Mouse (Mus musculus) CH12.LX (cell line): ENCODE measurements at regions not wholly inside any gene's neighbourhood (a gene's known extent, or its start where the extent isn't known, plus 50 kb on each side); places are given as distances from the start of the nearest gene placed in this dataset.
"Not testable (repeated sequence)": the region's sequence is repeated elsewhere in the genome, so short reads cannot be mapped to it uniquely, and the experiment has no call there.

Experiments
- DNase-seq: peaks from one replicate; pipeline ENCODE4 v3.0.0-alpha.2; 2013; ENCODE audit errors: extremely low read depth
- H3K27ac ChIP-seq: 2 replicates; pipeline ENCODE4 v1.5.1; 2012; ENCODE audit warnings: low read depth, mild to moderate bottlenecking, control low read depth, moderate library complexity; ENCODE audit not compliant: insufficient read depth
- H3K27me3 ChIP-seq: replicated peaks from 2 replicates; pipeline ENCODE3; 2012; ENCODE audit warnings: inconsistent platforms
- H3K36me3 ChIP-seq, 2 experiments: replicated peaks in 1 of 2; 2 replicates each; pipeline versions ENCODE3 to v1.6.1; 2012; ENCODE audit warnings: inconsistent platforms in 1 of 2, low read length in 1 of 2, mild to moderate bottlenecking in 1 of 2, mixed read lengths in 1 of 2, moderate library complexity in 1 of 2; ENCODE audit not compliant: control insufficient read depth in 1 of 2, insufficient read depth in 1 of 2
- H3K4me1 ChIP-seq, 2 experiments: 2 replicates each; pipeline ENCODE4 v1.6.1; 2012; ENCODE audit warnings: inconsistent platforms in 1 of 2, moderate library complexity in 1 of 2; ENCODE audit not compliant: insufficient read depth in 2 of 2, control insufficient read depth in 1 of 2
- H3K4me2 ChIP-seq: 2 replicates; pipeline ENCODE4 v1.6.1; 2012; ENCODE audit warnings: low read depth, mild to moderate bottlenecking, control low read depth; ENCODE audit not compliant: poor library complexity, insufficient read depth, severe bottlenecking
- H3K4me3 ChIP-seq, 3 experiments: fragments of 150-350 bp in 1 of 3; sonication (generic) in 1 of 3; replicated peaks in 1 of 3; 2 replicates each; pipeline versions ENCODE3 to v1.5.1; 2011 to 2012; ENCODE audit warnings: low read depth in 2 of 3, low read length in 2 of 3, mild to moderate bottlenecking in 2 of 3, moderate library complexity in 2 of 3, control low read depth in 1 of 3, improper control_type of control experiment in 1 of 3, inconsistent platforms in 1 of 3, mixed read lengths in 1 of 3; ENCODE audit not compliant: poor library complexity in 1 of 3
- H3K79me2 ChIP-seq: replicated peaks from 2 replicates; pipeline ENCODE4 v1.6.1; 2012; ENCODE audit warnings: mild to moderate bottlenecking, moderate library complexity; ENCODE audit not compliant: control insufficient read depth, poor library complexity, insufficient read depth, severe bottlenecking; ENCODE audit errors: extremely low read depth
- H3K9ac ChIP-seq: 2 replicates; pipeline ENCODE4 v1.6.1; 2012; ENCODE audit warnings: low read depth, mild to moderate bottlenecking, control low read depth, moderate library complexity; ENCODE audit not compliant: insufficient read depth
- H3K9me3 ChIP-seq: replicated peaks from 2 replicates; pipeline ENCODE3; 2012; ENCODE audit warnings: low read length, inconsistent platforms, mixed read lengths
- CHD1 ChIP-seq: IDR thresholded peaks from 2 replicates; pipeline ENCODE4 v1.6.1; 2012; ENCODE audit warnings: low read depth, low read length, improper control_type of control experiment, inconsistent platforms
- CTCF ChIP-seq, 2 experiments: IDR thresholded peaks in 1 of 2; conservative IDR thresholded peaks in 1 of 2; 2 replicates each; pipeline ENCODE4 v1.5.1; 2011 to 2012; ENCODE audit warnings: low read depth in 2 of 2, low read length in 2 of 2, improper control_type of control experiment in 1 of 2, inconsistent platforms in 1 of 2, mild to moderate bottlenecking in 1 of 2, moderate library complexity in 1 of 2
- GABPA ChIP-seq: IDR thresholded peaks from 2 replicates; pipeline ENCODE4 v1.6.1; 2012; ENCODE audit warnings: low read depth, low read length, improper control_type of control experiment, inconsistent platforms; ENCODE audit not compliant: insufficient replicate concordance
- HCFC1 ChIP-seq: IDR thresholded peaks from 2 replicates; pipeline ENCODE4 v1.6.1; 2012; ENCODE audit warnings: low read depth, mild to moderate bottlenecking, inconsistent platforms, low read length, improper control_type of control experiment
- IRF4 ChIP-seq: IDR thresholded peaks from 2 replicates; pipeline ENCODE4 v1.6.1; 2014; ENCODE audit warnings: low read depth, mild to moderate bottlenecking, inconsistent platforms, low read length, improper control_type of control experiment
- JUN ChIP-seq: IDR thresholded peaks from 2 replicates; pipeline ENCODE4 v1.6.1; 2011; ENCODE audit warnings: low read depth, mild to moderate bottlenecking, low read length, improper control_type of control experiment, moderate library complexity; ENCODE audit not compliant: insufficient read depth
- MAFK ChIP-seq: IDR thresholded peaks from 2 replicates; pipeline ENCODE4 v1.6.1; 2011; ENCODE audit warnings: low read length, improper control_type of control experiment; ENCODE audit not compliant: insufficient replicate concordance
- MAX ChIP-seq: IDR thresholded peaks from 2 replicates; pipeline ENCODE4 v1.6.1; 2011; ENCODE audit warnings: low read length, improper control_type of control experiment
- MEF2A ChIP-seq: IDR thresholded peaks from 2 replicates; pipeline ENCODE4 v1.6.1; 2014; ENCODE audit warnings: low read depth, mild to moderate bottlenecking, inconsistent platforms, low read length, improper control_type of control experiment, borderline replicate concordance
- NELFE ChIP-seq: IDR thresholded peaks from 2 replicates; pipeline ENCODE4 v1.6.1; 2011; ENCODE audit warnings: low read depth, low read length, improper control_type of control experiment
- POLR2AphosphoS2 ChIP-seq: IDR thresholded peaks from 2 replicates; pipeline ENCODE4 v1.6.1; 2011; ENCODE audit warnings: low read depth, low read length, improper control_type of control experiment
- RCOR1 ChIP-seq: conservative IDR thresholded peaks from 2 replicates; pipeline ENCODE4 v1.6.1; 2012; ENCODE audit warnings: low read depth, mild to moderate bottlenecking, inconsistent platforms, low read length, improper control_type of control experiment
- SIN3A ChIP-seq: IDR thresholded peaks from 2 replicates; pipeline ENCODE4 v1.6.1; 2012; ENCODE audit warnings: low read length, improper control_type of control experiment, inconsistent platforms
- TBP ChIP-seq: conservative IDR thresholded peaks from 2 replicates; pipeline ENCODE4 v1.6.1; 2011; ENCODE audit warnings: low read depth, low read length, improper control_type of control experiment
- dilution Hi-C: fragments of 300-500 bp; cut with MboI; formaldehyde crosslinking; loops from 2 replicates; pipeline ENCODE4 v1.14.3; 2020; ENCODE audit warnings: low sequenced_read_pairs; ENCODE audit not compliant: extremely low pct_unique_long_range_greater_than_20kb, extremely low pct_ligation_motif_present
- in situ Hi-C: fragments of 300-500 bp; cut with MboI; formaldehyde crosslinking; loops from 3 replicates; pipeline ENCODE4 v1.14.3; 2019; ENCODE audit warnings: low sequenced_read_pairs, low pct_ligation_motif_present, low pct_unique_long_range_greater_than_20kb, mixed read lengths

DNA sequence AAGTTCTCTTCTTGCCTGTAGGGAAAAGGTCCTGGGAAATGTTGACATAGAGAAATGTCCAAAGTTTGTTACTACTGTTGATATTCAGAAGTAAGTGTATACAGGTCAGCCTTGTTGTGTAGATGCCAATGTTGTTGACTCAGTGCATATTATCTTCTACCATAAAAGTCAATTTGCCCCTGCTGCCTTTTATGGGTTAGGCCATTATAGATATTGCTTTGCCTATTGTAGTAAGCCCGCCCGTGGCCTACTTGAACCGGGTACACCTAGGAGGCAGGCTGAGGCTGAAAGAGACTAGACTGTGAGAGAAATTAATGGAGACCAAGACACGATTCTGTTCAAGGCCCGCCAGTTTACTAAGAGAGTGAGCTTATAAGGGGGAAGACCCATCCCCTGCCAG, 92.3 kb downstream of the Prl2c2 start:
- Histone ChIP-seq H3K9me3 (no peaks in the 10 kb centered on the region), H3K27me3 (no peaks in the 10 kb centered on the region), H3K79me2 (no peaks in the 10 kb centered on the region; the same call in 1 of the 2 replicates), H3K4me3 (no peak overlapping the region), H3K4me2 (no peak overlapping the region), H3K36me3 (no peaks in the 10 kb centered on the region), H3K9ac (no peak overlapping the region), H3K4me1 (no peaks in the 10 kb centered on the region), H3K27ac (no peak overlapping the region)
- no peak for TF ChIP-seq CHD1
- TF ChIP-seq RCOR1 = no peak
- TF ChIP-seq GABPA = no peak
- TF ChIP-seq HCFC1 = no peak
- no peak for TF ChIP-seq MAX
- no peak for TF ChIP-seq TBP
- no peak for TF ChIP-seq JUN
- TF ChIP-seq NELFE = no peak
- TF ChIP-seq MAFK = no peak
- in situ Hi-C loops (no loop called here), dilution Hi-C loops (no loop called here)
- no peak for DNase-seq

GRCm38 (mm10) chr13:12906151-12906550, 99.0 kb downstream of the Prl2c2 start:
- Histone ChIP-seq H3K4me2 (no peak overlapping the region), H3K4me1 (no peaks in the 10 kb centered on the region), H3K79me2 (no peaks in the 10 kb centered on the region), H3K27me3 (no peaks in the 10 kb centered on the region), H3K9ac (no peak overlapping the region), H3K4me3 (no peak overlapping the region), H3K9me3 (no peaks in the 10 kb centered on the region), H3K36me3 (no peaks in the 10 kb centered on the region), H3K27ac (no peak overlapping the region)
- in situ Hi-C loops (no loop called here), dilution Hi-C loops (no loop called here)
- TF ChIP-seq POLR2AphosphoS2 = no peak
- TF ChIP-seq JUN = no peak
- TF ChIP-seq CTCF (conservative IDR thresholded peaks at IDR 0.05 in 1 of 2, IDR thresholded peaks at IDR 0.05 in 1 of 2; ENCODE audit: low read depth in 2 of 2, low read length in 2 of 2) = no peak
- TF ChIP-seq GABPA = no peak
- TF ChIP-seq CHD1 = no peak
- no peak for TF ChIP-seq MAX
- TF ChIP-seq HCFC1 = no peak
- TF ChIP-seq MEF2A = no peak
- no peak for TF ChIP-seq IRF4
- TF ChIP-seq TBP = no peak
- no peak for TF ChIP-seq NELFE
- no peak for TF ChIP-seq SIN3A
- no peak for DNase-seq

- in situ Hi-C loops, H3K27ac ChIP-seq, dilution Hi-C loops, H3K4me1 ChIP-seq, H3K4me2 ChIP-seq, H3K79me2 ChIP-seq, H3K36me3 ChIP-seq, H3K27me3 ChIP-seq, H3K4me3 ChIP-seq, DNase-seq, H3K9me3 ChIP-seq, H3K9ac ChIP-seq: not testable (repeated sequence)
These were observed 89.8 kb upstream of the Prl2c3 start for GRCm38 (mm10) chr13:12889631-12890030.

GRCm38 (mm10) chr13:12879506-12879905, 79.6 kb upstream of the Prl2c3 start:
- dilution Hi-C loops, H3K4me1 ChIP-seq, DNase-seq, H3K36me3 ChIP-seq, H3K4me2 ChIP-seq, H3K4me3 ChIP-seq, H3K79me2 ChIP-seq, H3K27ac ChIP-seq, in situ Hi-C loops, H3K9ac ChIP-seq, H3K9me3 ChIP-seq, H3K27me3 ChIP-seq: not testable (repeated sequence)

- H3K9me3 ChIP-seq, H3K27ac ChIP-seq, H3K4me2 ChIP-seq, H3K79me2 ChIP-seq, in situ Hi-C loops, dilution Hi-C loops, H3K4me1 ChIP-seq, H3K36me3 ChIP-seq, H3K9ac ChIP-seq, H3K27me3 ChIP-seq, DNase-seq, H3K4me3 ChIP-seq: not testable (repeated sequence)
These were observed 65.1 kb upstream of the Prl2c3 start for GRCm38 (mm10) chr13:12864946-12865345.
